Mouse (Mus musculus) liver, postnatal 0 days (tissue): Measurements from ENCODE around the gene Trim2. TPM values are rescaled to one million over a fixed set of nuclear protein-coding genes. Genes with fewer than 3 reads are reported as not detected.

ENCODE experiments used
- ATAC-seq: fragments of 200-750 bp; cut with Nextera tagmentation; 2 replicates; pipeline ENCODE4 v1.8.0; 2017; ENCODE audit warnings: mild to moderate bottlenecking, moderate library complexity
- DNase-seq: peaks from one replicate; pipeline ENCODE4 v3.0.0-alpha.2; 2016
- H3K27ac ChIP-seq: fragments of 300-500 bp; sonication (generic); 2 replicates; pipeline ENCODE4 v1.5.1; 2014; ENCODE audit warnings: antibody characterized with exemption, moderate library complexity, mild to moderate bottlenecking, low read depth
- H3K27me3 ChIP-seq: fragments of 300-500 bp; sonication (generic); 2 replicates; pipeline ENCODE4 v1.6.1; 2014; ENCODE audit warnings: low read length, control low read depth, mixed read lengths; ENCODE audit not compliant: insufficient read depth
- H3K36me3 ChIP-seq: fragments of 300-500 bp; sonication (generic); replicated peaks from 2 replicates; pipeline ENCODE4 v1.6.1; 2014; ENCODE audit warnings: mild to moderate bottlenecking, control low read depth, low read length, moderate library complexity, mixed read lengths; ENCODE audit not compliant: insufficient read depth
- H3K4me1 ChIP-seq: fragments of 300-500 bp; sonication (generic); 2 replicates; pipeline ENCODE4 v1.6.1; 2014; ENCODE audit warnings: antibody characterized with exemption, mild to moderate bottlenecking, control low read depth; ENCODE audit not compliant: insufficient read depth
- H3K4me2 ChIP-seq: fragments of 300-500 bp; sonication (generic); 2 replicates; pipeline ENCODE4 v1.6.1; 2014; ENCODE audit warnings: low read depth, mild to moderate bottlenecking, low read length, moderate library complexity, mixed read lengths
- H3K4me3 ChIP-seq: fragments of 300-500 bp; sonication (generic); 2 replicates; pipeline ENCODE4 v1.5.1; 2014; ENCODE audit warnings: low read depth, low read length
- H3K9ac ChIP-seq: fragments of 300-500 bp; sonication (generic); replicated peaks from 2 replicates; pipeline ENCODE4 v1.6.1; 2014; ENCODE audit warnings: mild to moderate bottlenecking, moderate library complexity
- H3K9me3 ChIP-seq: fragments of 300-500 bp; sonication (generic); 2 replicates; pipeline ENCODE4 v1.6.1; 2016; ENCODE audit warnings: mild to moderate bottlenecking, control low read depth, low read length, mixed read lengths
- CTCF ChIP-seq: sonication (generic); IDR thresholded peaks from 2 replicates; pipeline ENCODE4 v1.5.1; 2016; ENCODE audit warnings: antibody characterized with exemption, low read depth
- EP300 ChIP-seq: IDR thresholded peaks from 2 replicates; pipeline ENCODE4 v1.6.1; 2016; ENCODE audit warnings: antibody characterized with exemption, low read depth, mild to moderate bottlenecking
- WGBS: fragments of 180-500 bp; shearing (Covaris S2); extraction: QIAGEN DNeasy Blood & Tissue Kit; methylation state at CpG from one replicate; pipeline ENCODE4 v1.1.7; 2014; ENCODE audit not compliant: insufficient replicate concordance; 5-methylcytosine and 5-hydroxymethylcytosine counted together
- polyA plus RNA-seq: library from polyadenylated mRNA; unstranded; fragments of >200 nt; fragmentation: Nextera tagmentation; extraction: Ambion mirVana; gene quantifications from 2 replicates; pipeline ENCODE4 v1.2.1, GENCODE M21; 2015

Trim2 gene
- polyA plus RNA-seq, 1 experiment from 2014 or later = 2.7 TPM

GRCm38 (mm10) chr3:84336342-84336741, 29.7 kb upstream of the Trim2 start:
- H3K27ac ChIP-seq = no peak overlapping the region
- H3K4me1 ChIP-seq = peaks cover 17% of the 10 kb centered on the region
- no peak overlapping the region for H3K9ac ChIP-seq
- H3K9me3 ChIP-seq = no peaks in the 10 kb centered on the region
- no peak overlapping the region for H3K4me3 ChIP-seq
- no peak overlapping the region for H3K4me2 ChIP-seq
- 85% methylated on average over 12 of the region's 12 CpGs for WGBS
- no peak for TF ChIP-seq EP300
- ATAC-seq (no peak), DNase-seq (no peak)
- H3K27me3 ChIP-seq = no peaks in the 10 kb centered on the region
- no peaks in the 10 kb centered on the region for H3K36me3 ChIP-seq

- DNase-seq (no peak), ATAC-seq (no peak)
- H3K9me3 ChIP-seq = no peaks in the 10 kb centered on the region
- 53% methylated on average over 8 of the region's 8 CpGs for WGBS
- peaks cover 17% of the 10 kb centered on the region for H3K4me1 ChIP-seq
- H3K36me3 ChIP-seq = no peaks in the 10 kb centered on the region
- no peak overlapping the region for H3K27ac ChIP-seq
- no peak for TF ChIP-seq EP300
- no peak for TF ChIP-seq CTCF
- H3K9ac ChIP-seq = no peak overlapping the region
- 0 out of 2 replicates have a peak overlapping the region, but pooled peaks have one; percentile 56 for H3K4me2 ChIP-seq
- no peak overlapping the region for H3K4me3 ChIP-seq
- H3K27me3 ChIP-seq = no peaks in the 10 kb centered on the region
Observed at GRCm38 (mm10) chr3:84335421-84336073, 28.9 kb upstream of the Trim2 start.

- no peak overlapping the region for H3K27ac ChIP-seq
- WGBS = 25% methylated on average over 20 of the region's 20 CpGs
- 0 out of 2 replicates have a peak overlapping the region, but pooled peaks have one; percentile 21 for H3K4me3 ChIP-seq
- no peaks in the 10 kb centered on the region for H3K9me3 ChIP-seq
- ATAC-seq (no peak), DNase-seq (no peak)
- no peak overlapping the region for H3K9ac ChIP-seq
- TF ChIP-seq CTCF (0 out of 2 replicates have a peak, but pooled peaks have one; percentile 6), EP300 (no peak)
- H3K4me1 ChIP-seq = peaks cover 17% of the 10 kb centered on the region
- H3K36me3 ChIP-seq = no peaks in the 10 kb centered on the region
- H3K27me3 ChIP-seq = no peaks in the 10 kb centered on the region
- H3K4me2 ChIP-seq = peak overlapping the region; percentile 56
Observed at GRCm38 (mm10) chr3:84334771-84335420, 28.2 kb upstream of the Trim2 start.

- no peaks in the 10 kb centered on the region for H3K9me3 ChIP-seq
- H3K9ac ChIP-seq = no peak overlapping the region
- 47% methylated on average over 22 of the region's 22 CpGs for WGBS
- H3K27ac ChIP-seq = 0 out of 2 replicates have a peak overlapping the region, but pooled peaks have one; percentile 16
- peak overlapping the region; percentile 50 for H3K4me2 ChIP-seq
- peak; percentile 82 for DNase-seq
- no peak overlapping the region for H3K4me3 ChIP-seq
- TF ChIP-seq CTCF (peak; percentile 79), EP300 (no peak)
- ATAC-seq = peak; percentile 68
- H3K36me3 ChIP-seq = no peaks in the 10 kb centered on the region
- peaks cover 17% of the 10 kb centered on the region for H3K4me1 ChIP-seq
- H3K27me3 ChIP-seq = no peaks in the 10 kb centered on the region
Observed at GRCm38 (mm10) chr3:84333400-84334349, 27.0 kb upstream of the Trim2 start.

GRCm38 (mm10) chr3:84330210-84330609, 23.5 kb upstream of the Trim2 start:
- TF ChIP-seq CTCF = no peak
- TF ChIP-seq EP300 = no peak
- Histone ChIP-seq H3K27me3 (no peaks in the 10 kb centered on the region), H3K27ac (no peak overlapping the region), H3K4me1 (peaks cover 15% of the 10 kb centered on the region), H3K4me3 (no peak overlapping the region), H3K36me3 (no peaks in the 10 kb centered on the region), H3K9me3 (no peaks in the 10 kb centered on the region), H3K4me2 (no peak overlapping the region), H3K9ac (no peak overlapping the region)
- ATAC-seq = no peak
- 58% methylated on average over 2 of the region's 2 CpGs for WGBS
- no peak for DNase-seq
